Mouse (Mus musculus) forebrain, embryonic 12.5 days (tissue): ENCODE results near the gene Mgat4e. TPM values are rescaled to one million over a fixed set of nuclear protein-coding genes. Genes with fewer than 3 reads are reported as not detected.

ENCODE experiments used
- ATAC-seq: fragments of 200-750 bp; cut with Nextera tagmentation; 2 replicates; pipeline ENCODE4 v1.8.0; 2017; ENCODE audit warnings: moderate TSS enrichment; ENCODE audit not compliant: low FRiP score
- H3K27ac ChIP-seq: fragments of 300-500 bp; sonication (generic); 2 replicates; pipeline ENCODE4 v1.5.1; 2016; ENCODE audit warnings: mild to moderate bottlenecking
- H3K27me3 ChIP-seq: fragments of 300-500 bp; sonication (generic); 2 replicates; pipeline ENCODE4 v1.6.1; 2016; ENCODE audit warnings: mild to moderate bottlenecking
- H3K36me3 ChIP-seq: fragments of 300-500 bp; sonication (generic); replicated peaks from 2 replicates; pipeline ENCODE4 v1.6.1; 2016; ENCODE audit warnings: mild to moderate bottlenecking
- H3K4me1 ChIP-seq: fragments of 300-500 bp; sonication (generic); 2 replicates; pipeline ENCODE4 v1.6.1; 2016
- H3K4me2 ChIP-seq: fragments of 300-500 bp; sonication (generic); 2 replicates; pipeline ENCODE4 v1.6.1; 2016; ENCODE audit warnings: mild to moderate bottlenecking, moderate library complexity
- H3K4me3 ChIP-seq: fragments of 300-500 bp; sonication (generic); replicated peaks from 2 replicates; pipeline ENCODE4 v1.5.1; 2016; ENCODE audit warnings: mild to moderate bottlenecking
- H3K9ac ChIP-seq: fragments of 300-500 bp; sonication (generic); 2 replicates; pipeline ENCODE4 v1.6.1; 2016; ENCODE audit warnings: mild to moderate bottlenecking
- H3K9me3 ChIP-seq: fragments of 300-500 bp; sonication (generic); 2 replicates; pipeline ENCODE4 v1.6.1; 2016
- WGBS: fragments of 180-500 bp; shearing (Covaris S2); methylation state at CpG from one replicate; pipeline ENCODE4 v1.1.7; 2016; 5-methylcytosine and 5-hydroxymethylcytosine counted together
- polyA plus RNA-seq: library from polyadenylated mRNA; unstranded; fragments of >200 nt; fragmentation: Nextera tagmentation; extraction: Ambion mirVana; gene quantifications from 2 replicates; pipeline ENCODE4 v1.2.1, GENCODE M21; 2016

The Mgat4e gene
- polyA plus RNA-seq, 1 experiment from 2014 or later, result not detected

- no peak overlapping the region for H3K4me3 ChIP-seq
- H3K4me1 ChIP-seq, result peaks cover 39% of the 10 kb centered on the region
- ATAC-seq, result no peak
- no peak overlapping the region for H3K4me2 ChIP-seq
- H3K27ac ChIP-seq, result no peak overlapping the region
- 79% methylated on average over 3 of the region's 3 CpGs for WGBS
- no peak overlapping the region for H3K9ac ChIP-seq
- no peaks in the 10 kb centered on the region for H3K36me3 ChIP-seq
- no peaks in the 10 kb centered on the region for H3K9me3 ChIP-seq
- H3K27me3 ChIP-seq, result no peaks in the 10 kb centered on the region
Measured at GRCm38 (mm10) chr1:134563726-134564125, 14.2 kb upstream of the Mgat4e start.

- H3K27ac ChIP-seq, result no peak overlapping the region
Measured at GRCm38 (mm10) chr1:134562457-134562856, 13.0 kb upstream of the Mgat4e start.

GRCm38 (mm10) chr1:134561770-134562143 lies 12.3 kb upstream of the Mgat4e start:
- Histone ChIP-seq H3K4me3 (peak overlapping the region; percentile 91), H3K36me3 (no peaks in the 10 kb centered on the region), H3K27ac (peak overlapping the region; percentile 94; the same call in 1 of the 2 replicates), H3K27me3 (no peaks in the 10 kb centered on the region), H3K9ac (peak overlapping the region; percentile 96), H3K4me2 (peak overlapping the region; percentile 64), H3K9me3 (no peaks in the 10 kb centered on the region), H3K4me1 (peaks cover 32% of the 10 kb centered on the region)
- WGBS, result 7% methylated on average over 7 of the region's 7 CpGs
- no peak for ATAC-seq

More at GRCm38 (mm10) chr1:134562457-134562856, 13.0 kb upstream of the Mgat4e start:
- ATAC-seq, result no peak
- Histone ChIP-seq H3K4me2 (peak overlapping the region; percentile 64), H3K9ac (peak overlapping the region; percentile 96), H3K9me3 (no peaks in the 10 kb centered on the region), H3K36me3 (no peaks in the 10 kb centered on the region), H3K4me3 (peak overlapping the region; percentile 91), H3K4me1 (peaks cover 33% of the 10 kb centered on the region), H3K27me3 (no peaks in the 10 kb centered on the region)

DNA sequence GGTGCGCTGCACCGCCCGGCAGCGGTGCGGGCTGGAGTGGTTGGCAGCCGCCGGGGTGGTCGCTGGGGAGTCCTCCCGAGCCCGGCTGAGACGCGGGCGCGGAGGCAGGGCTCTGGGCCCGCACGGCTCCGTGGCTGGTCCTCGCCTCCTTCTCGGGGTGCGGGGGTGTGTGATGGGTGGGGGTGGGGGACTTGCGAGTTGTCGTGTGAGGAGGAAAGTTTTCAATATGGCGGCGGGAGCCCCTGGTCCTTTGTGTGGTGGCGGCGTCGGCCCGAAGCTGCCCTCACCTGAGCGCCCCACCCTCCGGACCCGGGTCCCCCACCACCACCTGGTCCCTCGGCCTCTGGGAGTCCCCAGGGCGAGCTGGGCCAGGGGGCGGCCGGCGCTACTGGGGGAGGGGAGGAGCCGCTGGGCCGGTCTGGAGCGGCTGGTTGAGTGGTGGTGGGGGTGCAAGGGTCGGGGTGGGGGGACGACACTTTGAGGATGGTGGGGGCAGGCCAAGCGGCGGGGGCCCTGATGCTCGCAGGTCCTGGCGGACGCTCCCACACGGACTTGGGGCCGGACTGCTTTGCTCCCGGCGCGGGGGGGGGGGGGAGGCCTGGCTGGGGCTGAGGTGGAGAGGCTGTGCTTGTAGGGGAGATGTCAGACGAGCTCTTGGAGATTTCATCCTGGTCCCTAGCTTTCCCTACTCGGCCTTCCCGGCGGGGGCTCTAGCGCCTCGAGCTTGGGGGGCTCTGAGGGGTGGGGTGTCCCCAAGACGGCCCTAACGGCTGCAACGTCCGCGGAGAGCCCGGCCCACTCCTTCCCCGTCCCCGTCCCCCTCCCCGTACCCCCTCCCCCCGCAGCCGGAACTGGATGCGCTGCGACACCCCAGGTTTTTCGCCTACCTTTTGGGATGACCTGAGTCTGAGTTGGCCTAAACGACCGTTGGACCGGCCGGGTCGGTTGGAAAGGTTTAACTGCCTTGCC lies 11.6 kb upstream of the Mgat4e start:
- peak overlapping the region; percentile 64 for H3K4me2 ChIP-seq
- H3K4me3 ChIP-seq, result peak overlapping the region; percentile 91
- no peaks in the 10 kb centered on the region for H3K27me3 ChIP-seq
- H3K9me3 ChIP-seq, result no peaks in the 10 kb centered on the region
- H3K36me3 ChIP-seq, result no peaks in the 10 kb centered on the region
- peak; percentile 22 for ATAC-seq
- H3K27ac ChIP-seq, result peak overlapping the region; percentile 94
- peaks cover 34% of the 10 kb centered on the region for H3K4me1 ChIP-seq
- H3K9ac ChIP-seq, result peak overlapping the region; percentile 96
- WGBS, result under 1% methylated on average over 58 of the region's 76 CpGs

- H3K4me3 ChIP-seq, result peak overlapping the region; percentile 91
- under 1% methylated on average over 50 of the region's 50 CpGs for WGBS
- peaks cover 40% of the 10 kb centered on the region for H3K4me1 ChIP-seq
- peak overlapping the region; percentile 96 for H3K9ac ChIP-seq
- no peak; the same call in 1 of the 2 replicates for ATAC-seq
- peak overlapping the region; percentile 94 for H3K27ac ChIP-seq
- 0 out of 2 replicates have a peak, but pooled peaks cover 4% of the 10 kb centered on the region for H3K27me3 ChIP-seq
- no peaks in the 10 kb centered on the region for H3K9me3 ChIP-seq
- no peaks in the 10 kb centered on the region for H3K36me3 ChIP-seq
- peak overlapping the region; percentile 64 for H3K4me2 ChIP-seq
Measured at GRCm38 (mm10) chr1:134560396-134560795, 10.9 kb upstream of the Mgat4e start.

- under 1% methylated on average over 33 of the region's 34 CpGs for WGBS
- peaks cover 9% of the 10 kb centered on the region; the same call in 1 of the 2 replicates for H3K27me3 ChIP-seq
- ATAC-seq, result peak; percentile 45
- H3K4me2 ChIP-seq, result peak within 1 kb of the TSS; percentile 64
- no peaks in the 10 kb centered on the region for H3K36me3 ChIP-seq
- H3K4me1 ChIP-seq, result peaks cover 40% of the 10 kb centered on the region
- no peaks in the 10 kb centered on the region for H3K9me3 ChIP-seq
- peak within 1 kb of the TSS; percentile 91 for H3K4me3 ChIP-seq
- peak within 1 kb of the TSS; percentile 94 for H3K27ac ChIP-seq
- H3K9ac ChIP-seq, result peak within 1 kb of the TSS; percentile 96
Measured at GRCm38 (mm10) chr1:134559976-134560375, 10.5 kb upstream of the Mgat4e start, which contains the start of gene Kdm5b. Gene Kdm5b (plus strand): TSS chr1:134560171.

GRCm38 (mm10) chr1:134559226-134559625 lies 9.7 kb upstream of the Mgat4e start:
- Histone ChIP-seq H3K4me1 (peaks cover 33% of the 10 kb centered on the region), H3K4me3 (0 out of 2 replicates have a peak overlapping the region, but pooled peaks have one; percentile 91), H3K9me3 (no peaks in the 10 kb centered on the region), H3K4me2 (no peak overlapping the region), H3K9ac (no peak overlapping the region), H3K36me3 (no peaks in the 10 kb centered on the region), H3K27ac (no peak overlapping the region), H3K27me3 (peaks cover 12% of the 10 kb centered on the region; the same call in 1 of the 2 replicates)
- ATAC-seq, result no peak
- 70% methylated on average over 3 of the region's 3 CpGs for WGBS

DNA sequence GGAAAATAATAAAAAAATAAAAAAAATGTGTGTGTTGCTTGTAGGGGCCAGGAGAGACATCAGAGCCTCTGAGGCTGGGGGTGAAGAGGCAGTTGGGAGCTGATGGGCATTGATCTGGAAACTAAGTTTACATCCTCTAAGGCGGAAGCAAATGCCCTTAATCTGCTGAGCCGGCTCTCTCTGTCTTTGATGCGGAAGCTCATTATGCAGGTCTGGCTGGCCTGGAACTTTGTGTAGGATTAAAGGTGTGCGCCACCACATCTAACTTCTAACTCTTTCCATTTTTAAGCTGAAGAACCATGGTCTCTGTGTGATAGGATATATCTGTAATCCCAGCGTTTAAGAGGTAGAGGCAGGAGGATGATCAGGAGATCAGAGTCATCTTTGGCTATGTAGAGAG lies 9.0 kb upstream of the Mgat4e start:
- Histone ChIP-seq H3K27me3 (peaks cover 12% of the 10 kb centered on the region; the same call in 1 of the 2 replicates), H3K4me1 (peaks cover 28% of the 10 kb centered on the region), H3K9ac (no peak overlapping the region), H3K27ac (no peak overlapping the region), H3K4me3 (no peak overlapping the region), H3K4me2 (no peak overlapping the region), H3K9me3 (no peaks in the 10 kb centered on the region), H3K36me3 (no peaks in the 10 kb centered on the region)
- ATAC-seq, result no peak
- WGBS, result 31% methylated on average over 5 of the region's 5 CpGs

DNA sequence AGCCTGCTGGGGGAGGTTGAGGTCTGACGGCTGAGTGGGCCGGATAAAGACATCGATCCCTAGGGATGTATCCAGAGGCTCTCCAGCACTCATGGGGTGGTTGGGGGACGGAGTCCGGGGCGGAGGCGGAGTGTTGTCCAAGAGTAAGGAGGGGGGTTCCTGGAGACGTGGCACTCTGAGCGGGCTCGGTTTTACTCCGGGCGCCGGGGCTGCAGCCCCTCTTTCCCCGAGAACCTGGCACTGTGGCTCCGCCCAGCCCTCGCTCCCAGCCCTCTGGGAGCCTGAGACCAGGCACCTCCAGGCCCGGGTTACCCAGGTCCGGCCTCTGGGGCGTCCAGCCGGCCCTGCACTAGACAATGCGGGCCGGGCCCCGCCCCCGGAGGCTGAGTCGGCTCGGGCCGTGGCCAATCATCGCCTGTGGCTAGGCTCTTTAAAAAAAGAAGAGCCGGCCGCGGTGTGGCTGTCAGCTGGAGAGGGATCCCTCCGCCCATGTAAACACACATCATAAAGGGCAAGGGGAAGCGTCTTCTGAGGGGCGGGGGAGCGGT lies 7.3 kb upstream of the Mgat4e start:
- H3K4me1 ChIP-seq, result peaks cover 16% of the 10 kb centered on the region; the same call in 1 of the 2 replicates
- H3K36me3 ChIP-seq, result no peaks in the 10 kb centered on the region
- H3K4me3 ChIP-seq, result peak overlapping the region; percentile 67
- H3K9ac ChIP-seq, result peak overlapping the region; percentile 82
- 0% methylated on average over 35 of the region's 35 CpGs for WGBS
- H3K27ac ChIP-seq, result peak overlapping the region; percentile 92
- ATAC-seq, result peak; percentile 94
- H3K4me2 ChIP-seq, result peak overlapping the region; percentile 97
- H3K9me3 ChIP-seq, result no peaks in the 10 kb centered on the region
- H3K27me3 ChIP-seq, result peaks cover 12% of the 10 kb centered on the region; the same call in 1 of the 2 replicates

DNA sequence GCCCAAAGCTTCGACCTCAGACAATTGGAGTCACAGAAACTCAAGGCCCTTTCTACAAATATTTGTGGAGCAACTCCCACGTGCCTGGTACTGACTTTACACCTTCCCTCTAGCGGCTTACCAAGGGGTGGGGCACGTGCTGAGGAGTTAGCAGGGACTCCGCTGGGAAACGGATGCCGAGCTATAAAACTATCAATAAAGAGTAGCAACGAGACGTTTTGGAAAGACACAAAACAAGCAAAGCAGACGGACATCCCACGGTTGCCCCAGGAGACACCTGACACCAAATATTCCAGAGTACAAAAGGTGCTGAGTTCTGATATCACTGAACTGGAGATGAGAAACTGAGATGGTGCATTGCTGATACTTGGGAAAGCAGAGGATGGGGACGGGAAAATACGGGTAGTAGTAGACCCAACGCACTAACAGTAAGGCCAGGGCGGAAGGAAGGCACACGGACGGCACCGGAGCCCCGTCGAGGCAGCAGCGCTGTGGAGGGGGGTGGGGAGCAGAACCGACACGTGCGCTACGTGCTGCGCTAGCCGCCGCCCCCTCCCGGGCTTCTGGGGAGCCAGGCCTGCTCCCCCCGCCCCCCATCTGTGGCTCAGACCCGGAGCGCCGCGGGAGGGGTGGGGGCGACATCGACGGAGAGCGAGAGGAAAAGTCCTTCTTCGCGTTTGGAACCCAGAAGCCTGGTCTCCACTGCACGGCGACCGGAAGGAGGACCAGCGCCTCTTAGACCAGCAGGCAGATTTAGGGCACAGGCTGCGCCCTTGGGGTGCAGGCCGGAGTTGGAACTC lies 6.6 kb upstream of the Mgat4e start:
- Histone ChIP-seq H3K4me2 (peak overlapping the region; percentile 97), H3K4me1 (peaks cover 15% of the 10 kb centered on the region; the same call in 1 of the 2 replicates), H3K9ac (peak overlapping the region; percentile 82), H3K9me3 (no peaks in the 10 kb centered on the region), H3K4me3 (peak overlapping the region; percentile 67), H3K27ac (peak overlapping the region; percentile 92), H3K27me3 (peaks cover 12% of the 10 kb centered on the region; the same call in 1 of the 2 replicates), H3K36me3 (no peaks in the 10 kb centered on the region)
- ATAC-seq, result peak; percentile 40
- under 1% methylated on average over 44 of the region's 46 CpGs for WGBS

DNA sequence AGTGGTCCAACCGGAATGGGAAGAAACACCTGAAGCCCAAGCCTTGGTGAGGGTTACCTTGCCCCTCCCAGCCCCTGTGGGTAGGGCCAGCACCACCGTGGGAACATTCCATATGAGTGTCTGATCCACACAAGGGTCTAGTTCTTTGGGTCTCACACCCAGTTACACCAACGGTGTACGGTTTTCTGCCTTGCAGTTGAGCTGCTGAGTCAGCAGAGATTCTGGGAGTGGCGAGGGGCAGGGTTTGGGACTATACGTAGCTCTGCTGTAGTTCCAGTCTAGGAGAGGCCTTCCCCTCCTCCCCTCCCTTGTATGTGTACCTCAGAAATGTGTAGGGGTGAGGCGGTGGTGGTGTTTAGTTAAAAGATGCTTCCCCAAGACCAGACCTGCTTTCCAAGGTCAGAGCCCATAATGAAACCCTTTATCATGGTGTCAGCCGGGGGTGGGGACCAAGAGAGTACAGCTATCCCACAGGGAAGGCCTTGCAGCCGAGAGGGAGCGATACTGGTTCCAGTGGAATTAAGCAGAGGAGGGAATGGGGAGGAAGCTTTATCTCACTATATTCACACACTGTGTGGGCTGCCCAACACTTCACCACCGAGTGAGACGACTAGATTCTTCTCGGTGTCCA lies 5.9 kb upstream of the Mgat4e start:
- Histone ChIP-seq H3K36me3 (no peaks in the 10 kb centered on the region), H3K27me3 (peaks cover 12% of the 10 kb centered on the region; the same call in 1 of the 2 replicates), H3K4me1 (peaks cover 15% of the 10 kb centered on the region; the same call in 1 of the 2 replicates), H3K27ac (no peak overlapping the region), H3K9me3 (no peaks in the 10 kb centered on the region), H3K4me2 (peak overlapping the region; percentile 97), H3K4me3 (peak overlapping the region; percentile 67), H3K9ac (no peak overlapping the region)
- WGBS, result 42% methylated on average over 13 of the region's 13 CpGs
- ATAC-seq, result no peak
